Mouse (Mus musculus) myocyte (in vitro differentiated cells): Measurements from ENCODE around the gene Kif13a. TPM values are rescaled to one million over a fixed set of nuclear protein-coding genes. Genes with fewer than 3 reads are reported as not detected.

Experiments used
- H3K27me3 ChIP-seq: one replicate; pipeline ENCODE4 v1.6.1; 2011; ENCODE audit not compliant: control insufficient read depth, insufficient read depth, insufficient read length
- H3K36me3 ChIP-seq: one replicate; pipeline ENCODE4 v1.6.1; 2011; ENCODE audit not compliant: control insufficient read depth, insufficient read depth
- H3K4me2 ChIP-seq: one replicate; pipeline ENCODE4 v1.6.1; 2011; ENCODE audit warnings: low read depth, control low read depth
- H3K4me3 ChIP-seq: one replicate; pipeline ENCODE4 v1.5.1; 2011; ENCODE audit warnings: mild to moderate bottlenecking, control low read depth, moderate library complexity
- H3K79me2 ChIP-seq: one replicate; pipeline ENCODE4 v1.6.1; 2011; ENCODE audit not compliant: control insufficient read depth, insufficient read depth
- H3ac ChIP-seq: one replicate; pipeline ENCODE4 v1.6.1; 2011; ENCODE audit not compliant: control insufficient read depth, insufficient read length
- CEBPB ChIP-seq: IDR thresholded peaks from 2 replicates; pipeline ENCODE4 v1.6.1; 2011; ENCODE audit warnings: mild to moderate bottlenecking, moderate library complexity; ENCODE audit not compliant: poor library complexity, insufficient read depth, severe bottlenecking
- E2F4 ChIP-seq: IDR thresholded peaks from one replicate; pipeline ENCODE4 v1.6.1; 2011; ENCODE audit warnings: mild to moderate bottlenecking, control low read depth, moderate library complexity; ENCODE audit not compliant: insufficient read depth
- MAX ChIP-seq: IDR thresholded peaks from one replicate; pipeline ENCODE4 v1.6.1; 2011; ENCODE audit warnings: low read depth, mild to moderate bottlenecking, control low read depth
- MYOD1 ChIP-seq, 3 experiments: IDR thresholded peaks; one replicate each; pipeline ENCODE4 v1.6.1; 2011; ENCODE audit warnings: control low read depth in 2 of 3, low read depth in 2 of 3, mild to moderate bottlenecking in 2 of 3, moderate library complexity in 1 of 3; ENCODE audit not compliant: insufficient read length in 2 of 3, control insufficient read depth in 1 of 3
- MYOG ChIP-seq, 3 experiments: IDR thresholded peaks; one replicate each; pipeline ENCODE4 v1.6.1; 2011; ENCODE audit warnings: control low read depth in 2 of 3, low read depth in 2 of 3, mild to moderate bottlenecking in 2 of 3; ENCODE audit not compliant: insufficient read length in 2 of 3, control insufficient read depth in 1 of 3, insufficient read depth in 1 of 3
- POLR2A ChIP-seq: IDR thresholded peaks from one replicate; pipeline ENCODE4 v1.6.1; 2011; ENCODE audit warnings: low read depth, mild to moderate bottlenecking, control low read depth, moderate library complexity; ENCODE audit not compliant: insufficient read length
- POLR2AphosphoS2 ChIP-seq: IDR thresholded peaks from one replicate; pipeline ENCODE4 v1.6.1; 2011; ENCODE audit warnings: low read depth, control low read depth; ENCODE audit not compliant: insufficient read length
- REST ChIP-seq: IDR thresholded peaks from one replicate; pipeline ENCODE4 v1.6.1; 2011; ENCODE audit warnings: mild to moderate bottlenecking, control low read depth, moderate library complexity; ENCODE audit not compliant: insufficient read depth, insufficient read length
- SRF ChIP-seq: IDR thresholded peaks from one replicate; pipeline ENCODE4 v1.6.1; 2011; ENCODE audit warnings: low read depth; ENCODE audit not compliant: control insufficient read depth, insufficient read length
- TCF12 ChIP-seq: IDR thresholded peaks from one replicate; pipeline ENCODE4 v1.6.1; 2011; ENCODE audit warnings: mild to moderate bottlenecking, control low read depth; ENCODE audit not compliant: poor library complexity, insufficient read depth, severe bottlenecking
- TCF3 ChIP-seq: IDR thresholded peaks from one replicate; pipeline ENCODE4 v1.6.1; 2011; ENCODE audit warnings: low read depth, control low read depth; ENCODE audit not compliant: insufficient read length
- USF1 ChIP-seq: IDR thresholded peaks from one replicate; pipeline ENCODE4 v1.6.1; 2011; ENCODE audit warnings: low read depth, mild to moderate bottlenecking, control low read depth, moderate library complexity
- polyA plus RNA-seq: library from polyadenylated mRNA; unstranded; fragments of >200 nt; fragmentation: generic; extraction: Trizol; gene quantifications from one replicate; pipeline ENCODE4 v1.2.1, GENCODE M21; 2012; ENCODE audit warnings: missing spikeins

Kif13a gene
- polyA plus RNA-seq, 1 experiment = 15.4 TPM

DNA sequence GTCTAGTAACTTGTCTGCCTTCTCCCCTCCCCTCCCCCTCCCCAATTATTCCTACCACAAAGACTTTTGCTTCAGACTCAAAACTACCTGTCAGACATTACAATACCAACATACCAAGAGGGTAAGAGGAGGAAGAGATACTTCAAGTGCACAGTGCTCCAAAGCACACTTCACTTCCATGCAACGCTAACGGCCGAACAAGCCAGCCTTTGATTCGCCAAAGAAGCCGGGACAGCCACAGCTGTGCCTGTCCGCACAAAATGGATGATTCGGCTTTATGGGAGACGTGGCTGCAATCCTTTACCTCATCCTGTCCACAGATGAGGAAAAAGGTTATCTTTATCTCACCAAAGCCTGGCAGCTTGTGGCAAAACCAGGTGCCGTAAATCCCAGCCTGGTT, 84.2 kb downstream of the Kif13a start:
- TF ChIP-seq CEBPB = no peak
- TF ChIP-seq POLR2A = no peak
- TF ChIP-seq MAX = no peak
- no peak for TF ChIP-seq SRF
- TF ChIP-seq USF1 = no peak
- TF ChIP-seq MYOD1 (IDR thresholded peaks at IDR 0.05; ENCODE audit: control insufficient read depth in 1 of 3, insufficient read length in 2 of 3, low read depth in 2 of 3) = no peak
- no peak for TF ChIP-seq MYOG (IDR thresholded peaks at IDR 0.05; ENCODE audit: control insufficient read depth in 1 of 3, insufficient read depth in 1 of 3, insufficient read length in 2 of 3, low read depth in 2 of 3)
- no peak for TF ChIP-seq TCF12
- no peak overlapping the region for H3K4me3 ChIP-seq
- H3K4me2 ChIP-seq = no peak overlapping the region
- no peaks in the 10 kb centered on the region for H3K79me2 ChIP-seq
- H3K36me3 ChIP-seq = no peaks in the 10 kb centered on the region
- no peak overlapping the region for H3ac ChIP-seq
- H3K27me3 ChIP-seq = no peaks in the 10 kb centered on the region

DNA sequence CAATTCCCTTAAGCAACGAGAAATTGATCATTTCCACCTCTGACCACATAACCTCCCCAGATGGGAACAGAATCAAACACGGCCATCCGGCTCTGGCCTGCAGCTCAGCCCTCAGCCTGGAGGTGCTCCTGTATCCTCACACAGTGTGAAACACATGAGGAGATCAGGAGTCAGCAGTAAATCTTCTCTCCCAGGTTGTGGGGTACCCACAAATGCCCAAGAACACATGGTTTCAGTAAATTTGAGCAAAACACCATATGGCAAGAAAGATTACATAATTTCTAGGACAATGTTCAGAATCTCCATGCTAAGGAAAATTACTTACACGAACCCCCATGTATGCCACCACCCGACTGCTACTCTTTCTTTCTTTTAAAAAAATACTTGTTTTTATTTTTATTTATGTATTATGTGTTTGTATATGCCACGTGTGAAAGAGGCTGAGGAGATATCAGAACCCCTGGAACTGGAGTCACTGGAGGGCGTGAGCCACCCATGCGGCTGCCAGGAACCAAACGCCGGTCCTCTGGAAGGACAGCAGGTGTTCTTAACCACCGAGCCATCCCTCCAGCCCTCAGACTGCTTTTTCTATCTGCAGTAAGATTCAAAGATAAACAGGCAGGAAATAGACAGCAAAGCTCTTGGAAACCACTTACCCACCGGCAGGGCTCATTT, 85.0 kb downstream of the Kif13a start:
- no peak overlapping the region for H3K4me3 ChIP-seq
- H3K27me3 ChIP-seq = no peaks in the 10 kb centered on the region
- TF ChIP-seq MYOG (IDR thresholded peaks at IDR 0.05; ENCODE audit: control insufficient read depth in 1 of 3, insufficient read depth in 1 of 3, insufficient read length in 2 of 3, low read depth in 2 of 3) (peak in 1 of 3 experiments; percentile 11), CEBPB (no peak)
- H3K36me3 ChIP-seq = no peaks in the 10 kb centered on the region
- no peak overlapping the region for H3ac ChIP-seq
- H3K79me2 ChIP-seq = no peaks in the 10 kb centered on the region
- no peak overlapping the region for H3K4me2 ChIP-seq

DNA sequence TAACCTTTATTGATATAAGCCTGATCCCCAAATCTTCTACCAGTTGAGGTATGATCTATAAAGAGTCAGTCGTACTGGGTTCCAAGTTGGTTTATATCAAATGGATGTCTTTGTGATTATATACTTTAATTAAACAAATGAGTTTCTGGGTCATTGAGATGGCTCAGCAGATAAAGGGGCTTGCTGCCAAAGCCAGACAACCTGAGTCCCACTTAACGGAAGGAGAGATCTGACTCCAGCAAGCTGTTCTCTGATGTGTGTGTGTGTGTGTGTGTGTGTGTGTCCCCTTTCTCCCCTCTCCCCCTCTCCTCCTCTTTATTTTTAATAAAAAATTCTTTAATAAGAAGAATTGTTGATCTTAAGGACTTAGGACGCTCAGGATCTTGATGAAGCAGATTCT, 86.0 kb downstream of the Kif13a start:
- Histone ChIP-seq H3K79me2 (no peaks in the 10 kb centered on the region), H3ac (no peak overlapping the region), H3K36me3 (no peaks in the 10 kb centered on the region), H3K4me3 (no peak overlapping the region), H3K4me2 (no peak overlapping the region), H3K27me3 (no peaks in the 10 kb centered on the region)
- TF ChIP-seq CEBPB (no peak), POLR2AphosphoS2 (no peak), MYOG (IDR thresholded peaks at IDR 0.05; ENCODE audit: control insufficient read depth in 1 of 3, insufficient read depth in 1 of 3, insufficient read length in 2 of 3, low read depth in 2 of 3) (no peak), E2F4 (no peak), USF1 (no peak), POLR2A (no peak), TCF3 (no peak), TCF12 (no peak), REST (no peak), SRF (no peak), MAX (no peak), MYOD1 (IDR thresholded peaks at IDR 0.05; ENCODE audit: control insufficient read depth in 1 of 3, insufficient read length in 2 of 3, low read depth in 2 of 3) (no peak)

DNA sequence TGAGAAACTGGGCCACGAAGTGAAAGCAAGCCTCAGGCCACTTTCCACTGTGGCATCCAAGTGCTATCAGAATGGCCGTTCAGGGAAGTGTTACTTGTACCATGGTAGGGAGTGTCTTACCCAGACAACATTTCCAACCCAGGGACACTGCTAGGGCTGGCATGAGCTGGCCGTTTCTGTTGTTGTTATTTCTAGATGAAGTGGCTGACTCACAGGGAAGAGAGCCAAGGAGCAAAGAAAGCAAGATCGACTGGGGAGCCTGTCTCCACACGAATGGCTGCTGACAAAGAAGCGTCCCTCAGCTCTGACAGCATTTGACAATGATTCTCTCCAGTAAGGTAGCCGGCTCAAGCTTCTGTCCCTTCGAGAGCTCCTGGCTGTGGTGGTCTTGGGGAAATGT, 87.5 kb downstream of the Kif13a start:
- Histone ChIP-seq H3K4me2 (peak overlapping the region; percentile 55), H3K36me3 (no peaks in the 10 kb centered on the region), H3K79me2 (no peaks in the 10 kb centered on the region), H3K27me3 (no peaks in the 10 kb centered on the region), H3ac (no peak overlapping the region), H3K4me3 (no peak overlapping the region)
- TF ChIP-seq POLR2A (no peak), TCF3 (no peak), MYOD1 (IDR thresholded peaks at IDR 0.05; ENCODE audit: control insufficient read depth in 1 of 3, insufficient read length in 2 of 3, low read depth in 2 of 3) (no peak), E2F4 (no peak), MAX (no peak), REST (no peak), SRF (no peak), USF1 (no peak), TCF12 (no peak), POLR2AphosphoS2 (no peak), MYOG (IDR thresholded peaks at IDR 0.05; ENCODE audit: control insufficient read depth in 1 of 3, insufficient read depth in 1 of 3, insufficient read length in 2 of 3, low read depth in 2 of 3) (no peak), CEBPB (no peak)

DNA sequence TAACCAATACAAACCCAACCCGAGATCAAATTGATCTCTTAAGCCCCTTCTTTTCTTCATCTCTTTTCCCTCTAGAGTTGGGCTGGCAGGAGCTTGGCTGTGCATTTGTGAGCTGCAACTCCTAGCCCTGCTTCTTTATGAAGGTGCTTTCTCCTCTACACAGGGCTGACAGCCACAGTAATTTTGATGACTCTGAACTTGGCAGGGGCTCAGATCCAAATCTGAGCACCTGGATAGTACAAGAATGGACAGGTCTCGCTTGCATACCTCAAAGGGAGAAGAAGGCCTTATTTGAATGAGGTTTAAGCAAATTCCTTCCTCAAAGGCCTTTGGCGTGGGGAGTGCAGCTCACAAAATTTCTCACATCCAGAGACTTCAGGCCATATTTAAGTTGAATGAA, 88.0 kb downstream of the Kif13a start:
- TF ChIP-seq SRF (no peak), MYOD1 (IDR thresholded peaks at IDR 0.05; ENCODE audit: control insufficient read depth in 1 of 3, insufficient read length in 2 of 3, low read depth in 2 of 3) (no peak), E2F4 (no peak), MYOG (IDR thresholded peaks at IDR 0.05; ENCODE audit: control insufficient read depth in 1 of 3, insufficient read depth in 1 of 3, insufficient read length in 2 of 3, low read depth in 2 of 3) (no peak), REST (no peak), POLR2A (no peak), CEBPB (no peak), MAX (no peak), TCF12 (no peak), TCF3 (no peak), POLR2AphosphoS2 (no peak), USF1 (no peak)
- Histone ChIP-seq H3ac (no peak overlapping the region), H3K4me2 (peak overlapping the region; percentile 55), H3K36me3 (no peaks in the 10 kb centered on the region), H3K4me3 (no peak overlapping the region), H3K27me3 (no peaks in the 10 kb centered on the region), H3K79me2 (no peaks in the 10 kb centered on the region)
